Mouse (Mus musculus): ENCODE measurements around the gene Srp14. TPM values are rescaled to one million over a fixed set of nuclear protein-coding genes. Genes with fewer than 3 reads are reported as not detected.

The Srp14 gene
- polyA plus RNA-seq, 1 experiment = 142 TPM

- Histone ChIP-seq H3K4me3 (replicated peaks; ENCODE audit: control insufficient read depth, low read depth, low read length) (no peak overlapping the region), H3K27ac (ENCODE audit: control insufficient read depth, insufficient read depth, low read depth, low read length, poor library complexity) (no peak overlapping the region), H3K4me1 (ENCODE audit: control insufficient read depth, insufficient read depth, low read length) (no peaks in the 10 kb centered on the region; the same call in 1 of the 2 replicates)
- WGBS = 72% methylated on average over 5 of the region's 5 CpGs
- no peak for TF ChIP-seq CTCF (IDR thresholded peaks at IDR 0.05; ENCODE audit: control insufficient read depth, insufficient read depth, low read length)
These were observed 18.4 kb upstream of the Srp14 start for GRCm38 (mm10) chr2:118497890-118498289.

- WGBS = 60% methylated on average over 9 of the region's 9 CpGs
- no peak overlapping the region for H3K27ac ChIP-seq (ENCODE audit: control insufficient read depth, insufficient read depth, low read depth, low read length, poor library complexity)
- TF ChIP-seq CTCF (IDR thresholded peaks at IDR 0.05; ENCODE audit: control insufficient read depth, insufficient read depth, low read length) (no peak), POLR2A (IDR thresholded peaks at IDR 0.05; ENCODE audit: borderline replicate concordance, control insufficient read depth, low read depth, low read length) (no peak)
These were observed 15.5 kb upstream of the Srp14 start for GRCm38 (mm10) chr2:118495024-118495423.

GRCm38 (mm10) chr2:118491741-118492395 is 12.4 kb upstream of the Srp14 start:
- 65% methylated on average over 4 of the region's 4 CpGs for WGBS
- TF ChIP-seq POLR2A (IDR thresholded peaks at IDR 0.05; ENCODE audit: borderline replicate concordance, control insufficient read depth, low read depth, low read length) (no peak), CTCF (IDR thresholded peaks at IDR 0.05; ENCODE audit: control insufficient read depth, insufficient read depth, low read length) (no peak)
- Histone ChIP-seq H3K4me3 (replicated peaks; ENCODE audit: control insufficient read depth, low read depth, low read length) (no peak overlapping the region), H3K4me1 (ENCODE audit: control insufficient read depth, insufficient read depth, low read length) (peaks cover 8% of the 10 kb centered on the region), H3K27ac (ENCODE audit: control insufficient read depth, insufficient read depth, low read depth, low read length, poor library complexity) (peak overlapping the region; percentile 78)

More at GRCm38 (mm10) chr2:118495024-118495423, 15.5 kb upstream of the Srp14 start:
- no peak overlapping the region for H3K4me3 ChIP-seq (replicated peaks; ENCODE audit: control insufficient read depth, low read depth, low read length)
- H3K4me1 ChIP-seq (ENCODE audit: control insufficient read depth, insufficient read depth, low read length) = peaks cover 6% of the 10 kb centered on the region

- 0 out of 2 replicates have a peak, but pooled peaks have one; percentile 20 for TF ChIP-seq POLR2A (IDR thresholded peaks at IDR 0.05; ENCODE audit: borderline replicate concordance, control insufficient read depth, low read depth, low read length)
- TF ChIP-seq CTCF (IDR thresholded peaks at IDR 0.05; ENCODE audit: control insufficient read depth, insufficient read depth, low read length) = no peak
- 2% methylated on average over 5 of the region's 5 CpGs for WGBS
- Histone ChIP-seq H3K4me3 (replicated peaks; ENCODE audit: control insufficient read depth, low read depth, low read length) (no peak overlapping the region), H3K27ac (ENCODE audit: control insufficient read depth, insufficient read depth, low read depth, low read length, poor library complexity) (peak overlapping the region; percentile 78), H3K4me1 (ENCODE audit: control insufficient read depth, insufficient read depth, low read length) (peaks cover 8% of the 10 kb centered on the region)
These were observed 11.8 kb upstream of the Srp14 start for GRCm38 (mm10) chr2:118491281-118491731.

GRCm38 (mm10) chr2:118490241-118491091 is 11.0 kb upstream of the Srp14 start:
- H3K4me1 ChIP-seq (ENCODE audit: control insufficient read depth, insufficient read depth, low read length) = peaks cover 8% of the 10 kb centered on the region
- H3K27ac ChIP-seq (ENCODE audit: control insufficient read depth, insufficient read depth, low read depth, low read length, poor library complexity) = peak overlapping the region; percentile 75
- 13% methylated on average over 12 of the region's 12 CpGs for WGBS
- no peak overlapping the region for H3K4me3 ChIP-seq (replicated peaks; ENCODE audit: control insufficient read depth, low read depth, low read length)
- TF ChIP-seq CTCF (IDR thresholded peaks at IDR 0.05; ENCODE audit: control insufficient read depth, insufficient read depth, low read length) (no peak), POLR2A (IDR thresholded peaks at IDR 0.05; ENCODE audit: borderline replicate concordance, control insufficient read depth, low read depth, low read length) (no peak)

GRCm38 (mm10) chr2:118487806-118488205 is 8.3 kb upstream of the Srp14 start:
- Histone ChIP-seq H3K4me3 (replicated peaks; ENCODE audit: control insufficient read depth, low read depth, low read length) (no peak overlapping the region), H3K4me1 (ENCODE audit: control insufficient read depth, insufficient read depth, low read length) (peaks cover 8% of the 10 kb centered on the region), H3K27ac (ENCODE audit: control insufficient read depth, insufficient read depth, low read depth, low read length, poor library complexity) (no peak overlapping the region)
- WGBS = 61% methylated on average over 3 of the region's 3 CpGs
- peak; percentile 50 for TF ChIP-seq CTCF (IDR thresholded peaks at IDR 0.05; ENCODE audit: control insufficient read depth, insufficient read depth, low read length)
- TF ChIP-seq POLR2A (IDR thresholded peaks at IDR 0.05; ENCODE audit: borderline replicate concordance, control insufficient read depth, low read depth, low read length) = no peak

- TF ChIP-seq CTCF (IDR thresholded peaks at IDR 0.05; ENCODE audit: control insufficient read depth, insufficient read depth, low read length) (peak; percentile 96), POLR2A (IDR thresholded peaks at IDR 0.05; ENCODE audit: borderline replicate concordance, control insufficient read depth, low read depth, low read length) (no peak)
- H3K27ac ChIP-seq (ENCODE audit: control insufficient read depth, insufficient read depth, low read depth, low read length, poor library complexity) = no peak overlapping the region
- WGBS = 24% methylated on average over 12 of the region's 12 CpGs
- H3K4me3 ChIP-seq (replicated peaks; ENCODE audit: control insufficient read depth, low read depth, low read length) = no peak overlapping the region
- H3K4me1 ChIP-seq (ENCODE audit: control insufficient read depth, insufficient read depth, low read length) = peaks cover 8% of the 10 kb centered on the region
These were observed 7.4 kb upstream of the Srp14 start for GRCm38 (mm10) chr2:118486933-118487332.

- peaks cover 5% of the 10 kb centered on the region for H3K4me1 ChIP-seq (ENCODE audit: control insufficient read depth, insufficient read depth, low read length)
- TF ChIP-seq POLR2A (IDR thresholded peaks at IDR 0.05; ENCODE audit: borderline replicate concordance, control insufficient read depth, low read depth, low read length) (no peak), CTCF (IDR thresholded peaks at IDR 0.05; ENCODE audit: control insufficient read depth, insufficient read depth, low read length) (no peak)
- H3K4me3 ChIP-seq (replicated peaks; ENCODE audit: control insufficient read depth, low read depth, low read length) = no peak overlapping the region
- WGBS = 81% methylated on average over 3 of the region's 3 CpGs
- H3K27ac ChIP-seq (ENCODE audit: control insufficient read depth, insufficient read depth, low read depth, low read length, poor library complexity) = no peak overlapping the region
These were observed 5.9 kb upstream of the Srp14 start for GRCm38 (mm10) chr2:118485415-118485814.
